Mouse (Mus musculus) spleen, adult 2 months (tissue): Measurements from ENCODE around the gene Slc25a18. TPM values are rescaled to one million over a fixed set of nuclear protein-coding genes. Genes with fewer than 3 reads are reported as not detected.

Experiments used
- DNase-seq, 2 experiments: peaks; one replicate each; pipeline versions ENCODE4 v3.0.0 to v3.0.0-alpha.2; 2012 to 2021; ENCODE audit warnings: low spot score in 2 of 2, low read depth in 1 of 2
- H3K27ac ChIP-seq: fragments of 200-500 bp; 2 replicates; pipeline ENCODE4 v1.5.1; 2012; ENCODE audit warnings: low read length, inconsistent platforms; ENCODE audit not compliant: insufficient read depth
- H3K27me3 ChIP-seq: fragments of 200-500 bp; 2 replicates; pipeline ENCODE4 v1.6.1; 2012; ENCODE audit warnings: mild to moderate bottlenecking, moderate library complexity, low read length, inconsistent platforms; ENCODE audit not compliant: control insufficient read depth, insufficient read depth
- H3K36me3 ChIP-seq: fragments of 200-500 bp; 2 replicates; pipeline ENCODE4 v1.6.1; 2012; ENCODE audit warnings: mild to moderate bottlenecking, low read length, inconsistent platforms; ENCODE audit not compliant: control insufficient read depth, insufficient read depth
- H3K4me1 ChIP-seq: fragments of 200-500 bp; 2 replicates; pipeline ENCODE4 v1.6.1; 2011; ENCODE audit warnings: inconsistent platforms; ENCODE audit not compliant: control insufficient read depth, insufficient read depth, insufficient read length
- H3K4me3 ChIP-seq: fragments of 200-500 bp; 2 replicates; pipeline ENCODE4 v1.5.1; 2011; ENCODE audit warnings: mild to moderate bottlenecking, inconsistent platforms; ENCODE audit not compliant: insufficient read depth, insufficient read length; ENCODE audit errors: extremely low read depth
- CTCF ChIP-seq: fragments of 200-500 bp; IDR thresholded peaks from 2 replicates; pipeline ENCODE4 v1.5.1; 2011; ENCODE audit warnings: mild to moderate bottlenecking, inconsistent platforms; ENCODE audit not compliant: insufficient read depth, insufficient read length, insufficient replicate concordance; ENCODE audit errors: extremely low read depth
- POLR2A ChIP-seq: fragments of 200-500 bp; IDR thresholded peaks from 2 replicates; pipeline ENCODE4 v1.6.1; 2011; ENCODE audit warnings: low read depth, low read length, inconsistent platforms
- WGBS: fragments of 180-500 bp; shearing (Covaris S2); methylation state at CpG from one replicate; pipeline ENCODE4 v1.1.7; 2018; 5-methylcytosine and 5-hydroxymethylcytosine counted together
- polyA plus RNA-seq: library from polyadenylated mRNA; depleted of rRNA; stranded (reverse); fragments of >200 nt; gene quantifications from 2 replicates; pipeline ENCODE4 v1.2.3, GENCODE M21; 2012; rRNA removed

Gene Slc25a18
- 0.14 and 0.25 TPM in 2 replicates for polyA plus RNA-seq

DNA sequence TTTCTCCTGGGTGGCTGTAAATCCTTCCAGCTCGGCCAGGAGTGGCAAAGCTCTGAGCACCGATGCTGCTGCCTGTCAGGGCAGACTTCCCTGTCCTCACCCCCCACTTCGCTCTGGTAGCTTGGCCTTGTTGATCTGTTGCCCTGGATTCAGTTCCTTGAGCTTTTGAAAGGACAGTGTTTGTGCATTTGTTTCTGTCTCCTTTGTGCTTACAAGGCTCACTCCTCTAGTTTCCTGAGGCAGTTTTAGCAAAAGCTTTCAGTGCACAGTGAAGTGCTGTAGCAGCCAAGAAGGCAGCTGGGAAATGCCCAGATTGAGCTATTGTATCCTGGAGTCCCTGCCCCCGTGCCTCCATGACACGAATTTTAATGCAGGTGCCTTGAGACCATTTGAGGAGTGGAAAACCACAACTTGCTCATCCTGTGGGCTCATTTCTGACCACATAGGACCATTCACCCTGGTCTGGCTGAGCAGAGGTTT lies at the start of gene Slc25a18:
Slc25a18 (plus strand) TSS at position 430 of the 480 bp plus-strand sequence.
- DNase-seq, result no peak
- Histone ChIP-seq H3K36me3 (no peaks in the 10 kb centered on the region), H3K4me1 (no peaks in the 10 kb centered on the region), H3K27ac (no peak within 1 kb of the TSS), H3K27me3 (no peaks in the 10 kb centered on the region), H3K4me3 (no peak within 1 kb of the TSS)
- TF ChIP-seq CTCF, result no peak
- TF ChIP-seq POLR2A, result no peak
- 68% methylated on average over 5 of the region's 5 CpGs for WGBS

GRCm38 (mm10) chr6:120725986-120726385 lies 47.4 kb upstream of the Slc25a18 start:
- TF ChIP-seq CTCF (no peak), POLR2A (no peak)
- no peak for DNase-seq
- no peaks in the 10 kb centered on the region for H3K27me3 ChIP-seq
- 79% methylated on average over 2 of the region's 2 CpGs for WGBS
- H3K27ac ChIP-seq, result no peak overlapping the region
- no peaks in the 10 kb centered on the region for H3K4me1 ChIP-seq
- H3K36me3 ChIP-seq, result no peaks in the 10 kb centered on the region
- no peak overlapping the region for H3K4me3 ChIP-seq

GRCm38 (mm10) chr6:120736011-120736410 lies 37.4 kb upstream of the Slc25a18 start:
- no peak for DNase-seq
- no peak overlapping the region for H3K4me3 ChIP-seq
- no peaks in the 10 kb centered on the region for H3K27me3 ChIP-seq
- no peak for TF ChIP-seq POLR2A
- no peak for TF ChIP-seq CTCF
- WGBS, result 98% methylated on average over 3 of the region's 3 CpGs
- peaks cover 2% of the 10 kb centered on the region; the same call in 1 of the 2 replicates for H3K36me3 ChIP-seq
- no peaks in the 10 kb centered on the region for H3K4me1 ChIP-seq
- no peak overlapping the region for H3K27ac ChIP-seq

GRCm38 (mm10) chr6:120736566-120736965 lies 36.8 kb upstream of the Slc25a18 start:
- no peak overlapping the region for H3K4me3 ChIP-seq
- no peaks in the 10 kb centered on the region for H3K27me3 ChIP-seq
- peak; percentile 9 to 37 for DNase-seq
- no peak overlapping the region for H3K27ac ChIP-seq
- H3K36me3 ChIP-seq, result peaks cover 2% of the 10 kb centered on the region; the same call in 1 of the 2 replicates
- no peaks in the 10 kb centered on the region for H3K4me1 ChIP-seq
- TF ChIP-seq POLR2A (no peak), CTCF (no peak)
- 15% methylated on average over 3 of the region's 3 CpGs for WGBS

- no peak overlapping the region for H3K27ac ChIP-seq
- 83% methylated on average over 2 of the region's 2 CpGs for WGBS
- no peak overlapping the region for H3K4me3 ChIP-seq
- no peak for TF ChIP-seq POLR2A
- TF ChIP-seq CTCF, result no peak
- peaks cover 1% of the 10 kb centered on the region; the same call in 1 of the 2 replicates for H3K36me3 ChIP-seq
- DNase-seq, result no peak
- H3K27me3 ChIP-seq, result no peaks in the 10 kb centered on the region
- H3K4me1 ChIP-seq, result no peaks in the 10 kb centered on the region
Observed at GRCm38 (mm10) chr6:120743130-120743529, 30.2 kb upstream of the Slc25a18 start.

- TF ChIP-seq CTCF, result no peak
- TF ChIP-seq POLR2A, result no peak
- DNase-seq, result no peak
- Histone ChIP-seq H3K36me3 (peaks cover 1% of the 10 kb centered on the region; the same call in 1 of the 2 replicates), H3K4me1 (no peaks in the 10 kb centered on the region), H3K27ac (no peak overlapping the region), H3K4me3 (no peak overlapping the region), H3K27me3 (no peaks in the 10 kb centered on the region)
- WGBS, result 74% methylated on average over 7 of the region's 7 CpGs
Observed at GRCm38 (mm10) chr6:120744266-120744665, 29.1 kb upstream of the Slc25a18 start.

GRCm38 (mm10) chr6:120746416-120746815 lies 27.0 kb upstream of the Slc25a18 start:
- WGBS, result 91% methylated on average over 2 of the region's 2 CpGs
- H3K27ac ChIP-seq, result no peak overlapping the region
- no peaks in the 10 kb centered on the region for H3K4me1 ChIP-seq
- H3K4me3 ChIP-seq, result no peak overlapping the region
- H3K27me3 ChIP-seq, result no peaks in the 10 kb centered on the region
- TF ChIP-seq POLR2A, result no peak
- no peak for TF ChIP-seq CTCF
- DNase-seq, result no peak
- H3K36me3 ChIP-seq, result peaks cover 1% of the 10 kb centered on the region; the same call in 1 of the 2 replicates

DNA sequence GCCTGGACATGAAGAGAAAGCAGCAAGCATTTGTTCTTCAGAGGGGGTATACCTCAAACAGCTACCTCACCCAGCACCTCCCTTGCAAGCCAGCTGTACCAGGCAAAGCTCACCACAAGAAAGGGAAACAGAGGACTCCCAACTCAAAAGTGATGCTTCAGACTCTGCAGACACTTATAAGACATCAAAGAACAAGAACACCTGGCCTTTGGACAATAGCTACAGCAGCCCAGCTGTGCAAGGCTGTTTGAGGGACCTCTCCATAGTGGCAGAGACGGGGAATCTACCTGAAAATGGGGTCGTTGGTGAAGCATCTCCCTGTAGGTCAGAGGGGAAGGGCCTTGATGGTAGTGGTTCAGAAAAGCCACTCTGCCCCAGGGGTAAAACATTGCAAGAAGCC lies 12.2 kb upstream of the Slc25a18 start:
- no peak for DNase-seq
- Histone ChIP-seq H3K27me3 (no peaks in the 10 kb centered on the region), H3K36me3 (peaks cover 21% of the 10 kb centered on the region), H3K4me3 (no peak overlapping the region), H3K4me1 (no peaks in the 10 kb centered on the region), H3K27ac (no peak overlapping the region)
- WGBS, result 64% methylated on average over 2 of the region's 2 CpGs
- no peak for TF ChIP-seq CTCF
- no peak for TF ChIP-seq POLR2A
